Mouse (Mus musculus) MEL (cell line): Measurements from ENCODE around the gene Rps6ka3. TPM values are rescaled to one million over a fixed set of nuclear protein-coding genes. Genes with fewer than 3 reads are reported as not detected.

Experiments used
- DNase-seq: peaks from one replicate; pipeline ENCODE4 v3.0.0; 2011; ENCODE audit warnings: low read depth, low spot score
- H3K27ac ChIP-seq: 2 replicates; pipeline ENCODE4 v1.5.1; 2012; ENCODE audit warnings: low read depth, mild to moderate bottlenecking, control low read depth, low read length, moderate library complexity; ENCODE audit not compliant: control insufficient read depth
- H3K27me3 ChIP-seq, 2 experiments: fragments of 150-350 bp in 1 of 2; sonication (generic) in 1 of 2; 2 replicates each; pipeline ENCODE4 v1.6.1; 2012; ENCODE audit warnings: low read length in 2 of 2, mild to moderate bottlenecking in 2 of 2, improper control_type of control experiment in 1 of 2, moderate library complexity in 1 of 2; ENCODE audit not compliant: insufficient read depth in 2 of 2, control insufficient read depth in 1 of 2
- H3K36me3 ChIP-seq, 2 experiments: 2 replicates each; pipeline ENCODE4 v1.6.1; 2012 to 2014; ENCODE audit warnings: low read length in 2 of 2, improper control_type of control experiment in 1 of 2, inconsistent platforms in 1 of 2, mild to moderate bottlenecking in 1 of 2; ENCODE audit not compliant: insufficient read depth in 2 of 2, control insufficient read depth in 1 of 2
- H3K4me1 ChIP-seq, 2 experiments: fragments of 150-350 bp in 1 of 2; sonication (generic) in 1 of 2; 2 replicates each; pipeline ENCODE4 v1.6.1; 2012; ENCODE audit warnings: low read length in 2 of 2, improper control_type of control experiment in 1 of 2, mild to moderate bottlenecking in 1 of 2; ENCODE audit not compliant: insufficient read depth in 2 of 2, control insufficient read depth in 1 of 2
- H3K4me3 ChIP-seq, 2 experiments: fragments of 150-350 bp in 1 of 2; sonication (generic) in 1 of 2; 2 replicates each; pipeline ENCODE4 v1.5.1; 2012; ENCODE audit warnings: low read depth in 2 of 2, low read length in 2 of 2, mild to moderate bottlenecking in 2 of 2, moderate library complexity in 2 of 2, control low read depth in 1 of 2, improper control_type of control experiment in 1 of 2; ENCODE audit not compliant: control insufficient read depth in 1 of 2, insufficient read depth in 1 of 2
- H3K79me2 ChIP-seq: 2 replicates; pipeline ENCODE4 v1.6.1; 2012; ENCODE audit warnings: mild to moderate bottlenecking, low read length, moderate library complexity; ENCODE audit not compliant: control insufficient read depth, poor library complexity, insufficient read depth
- H3K9ac ChIP-seq: 2 replicates; pipeline ENCODE4 v1.6.1; 2012; ENCODE audit warnings: low read depth, mild to moderate bottlenecking, control low read depth, low read length, moderate library complexity; ENCODE audit not compliant: control insufficient read depth, poor library complexity, severe bottlenecking
- H3K9me3 ChIP-seq: fragments of 150-350 bp; sonication (generic); replicated peaks from 2 replicates; pipeline ENCODE4 v1.6.1; 2012; ENCODE audit warnings: mild to moderate bottlenecking, low read length, improper control_type of control experiment, moderate library complexity; ENCODE audit not compliant: insufficient read depth
- BHLHE40 ChIP-seq: IDR thresholded peaks from 2 replicates; pipeline ENCODE4 v1.6.1; 2012; ENCODE audit warnings: low read depth, mild to moderate bottlenecking, inconsistent platforms, low read length, improper control_type of control experiment, borderline replicate concordance
- CTCF ChIP-seq, 3 experiments: IDR thresholded peaks in 2 of 3; conservative IDR thresholded peaks in 1 of 3; 2 replicates each; pipeline ENCODE4 v1.5.1; 2011 to 2012; ENCODE audit warnings: low read length in 3 of 3, low read depth in 2 of 3, mild to moderate bottlenecking in 2 of 3, improper control_type of control experiment in 1 of 3, inconsistent platforms in 1 of 3, mixed read lengths in 1 of 3, moderate library complexity in 1 of 3; ENCODE audit not compliant: control insufficient read depth in 1 of 3, insufficient read depth in 1 of 3, poor library complexity in 1 of 3, severe bottlenecking in 1 of 3
- EP300 ChIP-seq, 2 experiments: IDR thresholded peaks; 2 replicates each; pipeline ENCODE4 v1.6.1; 2011; ENCODE audit warnings: improper control_type of control experiment in 2 of 2, low read length in 2 of 2, low read depth in 1 of 2, mild to moderate bottlenecking in 1 of 2
- ETS1 ChIP-seq: IDR thresholded peaks from 2 replicates; pipeline ENCODE4 v1.6.1; 2012; ENCODE audit warnings: low read depth, mild to moderate bottlenecking, inconsistent platforms, low read length, improper control_type of control experiment, moderate library complexity
- GATA1 ChIP-seq: IDR thresholded peaks from 2 replicates; pipeline ENCODE4 v1.6.1; 2011; ENCODE audit warnings: low read depth, low read length, improper control_type of control experiment
- HCFC1 ChIP-seq: IDR thresholded peaks from 2 replicates; pipeline ENCODE4 v1.6.1; 2012; ENCODE audit warnings: low read depth, mild to moderate bottlenecking, inconsistent platforms, low read length, improper control_type of control experiment, moderate library complexity
- MAFK ChIP-seq: IDR thresholded peaks from 2 replicates; pipeline ENCODE4 v1.6.1; 2011; ENCODE audit warnings: low read depth, mild to moderate bottlenecking, low read length, improper control_type of control experiment, borderline replicate concordance
- RAD21 ChIP-seq: IDR thresholded peaks from 2 replicates; pipeline ENCODE4 v1.6.1; 2011; ENCODE audit warnings: mild to moderate bottlenecking, low read depth, low read length, improper control_type of control experiment
- RCOR1 ChIP-seq: IDR thresholded peaks from 2 replicates; pipeline ENCODE4 v1.6.1; 2012; ENCODE audit warnings: low read depth, mild to moderate bottlenecking, inconsistent platforms, low read length, improper control_type of control experiment
- SIN3A ChIP-seq: IDR thresholded peaks from 2 replicates; pipeline ENCODE4 v1.6.1; 2012; ENCODE audit warnings: low read length, improper control_type of control experiment, inconsistent platforms
- SMC3 ChIP-seq: IDR thresholded peaks from 2 replicates; pipeline ENCODE4 v1.6.1; 2011; ENCODE audit warnings: low read depth, low read length, improper control_type of control experiment
- TAL1 ChIP-seq: IDR thresholded peaks from 2 replicates; pipeline ENCODE4 v1.6.1; 2012; ENCODE audit warnings: mild to moderate bottlenecking, inconsistent platforms, low read length, moderate library complexity, mixed read lengths
- TBP ChIP-seq: IDR thresholded peaks from 2 replicates; pipeline ENCODE4 v1.8.0; 2011; ENCODE audit warnings: low read depth, low read length, improper control_type of control experiment
- TCF12 ChIP-seq: IDR thresholded peaks from 2 replicates; pipeline ENCODE4 v1.6.1; 2014; ENCODE audit warnings: low read depth, mild to moderate bottlenecking, inconsistent platforms, low read length, improper control_type of control experiment, moderate library complexity
- UBTF ChIP-seq: IDR thresholded peaks from 2 replicates; pipeline ENCODE4 v1.6.1; 2012; ENCODE audit warnings: low read depth, mild to moderate bottlenecking, inconsistent platforms, low read length, improper control_type of control experiment, moderate library complexity, borderline replicate concordance; ENCODE audit not compliant: insufficient read depth
- ZC3H11A ChIP-seq: IDR thresholded peaks from 2 replicates; pipeline ENCODE4 v1.6.1; 2012; ENCODE audit warnings: low read depth, mild to moderate bottlenecking, inconsistent platforms, low read length, improper control_type of control experiment
- ZKSCAN1 ChIP-seq: IDR thresholded peaks from 2 replicates; pipeline ENCODE4 v1.6.1; 2012; ENCODE audit warnings: low read depth, mild to moderate bottlenecking, inconsistent platforms, low read length, improper control_type of control experiment, moderate library complexity
- ZMIZ1 ChIP-seq: IDR thresholded peaks from 2 replicates; pipeline ENCODE4 v1.6.1; 2012; ENCODE audit warnings: low read depth, mild to moderate bottlenecking, inconsistent platforms, low read length, improper control_type of control experiment, moderate library complexity
- ZNF384 ChIP-seq: IDR thresholded peaks from 2 replicates; pipeline ENCODE4 v1.6.1; 2012; ENCODE audit warnings: low read depth, mild to moderate bottlenecking, inconsistent platforms, low read length, improper control_type of control experiment
- polyA plus RNA-seq, 2 experiments: library from polyadenylated mRNA; stranded (reverse) in 1 of 2; unstranded in 1 of 2; fragments of >175 nt in 1 of 2; fragments of >200 nt in 1 of 2; gene quantifications; 2 replicates each; pipeline versions ENCODE4 v1.2.1 to v1.2.4; 2012; ENCODE audit warnings: low replicate concordance in 2 of 2, low read depth in 1 of 2; ENCODE audit not compliant: insufficient read length in 2 of 2, insufficient read depth in 1 of 2, missing spikeins in 1 of 2
- total RNA-seq: library from RNA; depleted of rRNA; stranded (reverse); fragments of 300-350 nt; gene quantifications from 2 replicates; pipeline ENCODE4 v1.2.3, GENCODE M21; 2012

The Rps6ka3 gene
- total and polyA plus RNA-seq, 3 experiments: 10.9 to 32.7 TPM; not detected in 1

- Histone ChIP-seq H3K79me2 (no peaks in the 10 kb centered on the region), H3K27ac (no peak overlapping the region), H3K36me3 (peaks cover 2 to 5% of the 10 kb centered on the region in 2 experiments), H3K27me3 (no peaks in the 10 kb centered on the region), H3K4me3 (no peak overlapping the region), H3K9me3 (no peaks in the 10 kb centered on the region), H3K9ac (no peak overlapping the region), H3K4me1 (no peaks in the 10 kb centered on the region)
- peak; percentile 64 for DNase-seq
- TF ChIP-seq ZKSCAN1 (no peak), CTCF (IDR thresholded peaks at IDR 0.05 in 2 of 3, conservative IDR thresholded peaks at IDR 0.05 in 1 of 3; ENCODE audit: control insufficient read depth in 1 of 3, insufficient read depth in 1 of 3, low read depth in 2 of 3, low read length in 3 of 3, poor library complexity in 1 of 3, severe bottlenecking in 1 of 3) (peak; percentile 60 to 73 (median 68)), ETS1 (no peak), ZNF384 (peak; percentile 24; the same call in 1 of the 2 replicates), RCOR1 (no peak), RAD21 (peak; percentile 49), SMC3 (peak; percentile 84), ZC3H11A (peak; percentile 39)
Observed at GRCm38 (mm10) chrX:159286765-159287164, 76.7 kb downstream of the Rps6ka3 start.

DNA sequence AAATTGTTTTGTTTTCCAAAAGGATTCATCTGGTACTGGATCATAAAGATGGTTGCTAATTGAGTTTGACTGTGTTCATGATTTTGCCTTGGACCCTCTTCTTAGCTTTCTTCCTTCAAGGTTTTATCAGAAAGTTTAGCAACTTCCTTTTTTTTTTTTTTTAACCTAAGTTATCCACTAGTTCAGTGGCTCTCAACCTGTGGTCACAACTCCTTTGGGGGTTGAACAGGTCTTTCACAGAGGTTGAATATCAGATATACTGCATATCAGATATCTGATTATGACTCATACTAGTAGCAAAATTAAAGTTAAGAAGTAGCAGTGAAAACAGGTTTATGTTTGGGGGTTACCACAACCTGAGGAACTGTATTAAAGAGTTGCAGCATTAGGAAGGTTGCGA, 85.8 kb downstream of the Rps6ka3 start:
- H3K4me1 ChIP-seq: peaks cover 3 to 9% of the 10 kb centered on the region in 2 experiments
- H3K79me2 ChIP-seq: no peaks in the 10 kb centered on the region
- H3K9ac ChIP-seq: no peak overlapping the region
- no peak for TF ChIP-seq UBTF
- TF ChIP-seq BHLHE40: no peak
- peak in 1 of 2 experiments; percentile 77; a peak in 2 of 4 replicates for TF ChIP-seq EP300 (IDR thresholded peaks at IDR 0.05; ENCODE audit: low read depth in 1 of 2, low read length in 2 of 2)
- peak; percentile 95 for TF ChIP-seq ZNF384
- TF ChIP-seq TCF12: 0 out of 2 replicates have a peak, but pooled peaks have one; percentile 13
- no peak for TF ChIP-seq ZMIZ1
- no peak for TF ChIP-seq ZKSCAN1
- TF ChIP-seq TBP: no peak
- TF ChIP-seq HCFC1: 0 out of 2 replicates have a peak, but pooled peaks have one; percentile 14
- 0 out of 2 replicates have a peak, but pooled peaks have one; percentile 9 for TF ChIP-seq ETS1
- no peak for TF ChIP-seq TAL1
- no peak for TF ChIP-seq MAFK
- TF ChIP-seq SIN3A: 0 out of 2 replicates have a peak, but pooled peaks have one; percentile 19
- TF ChIP-seq GATA1: peak; percentile 64
- no peak overlapping the region for H3K4me3 ChIP-seq
- no peaks in the 10 kb centered on the region for H3K27me3 ChIP-seq
- H3K9me3 ChIP-seq: no peaks in the 10 kb centered on the region
- peak; percentile 57 for DNase-seq
- peaks cover 2 to 13% of the 10 kb centered on the region in 2 experiments for H3K36me3 ChIP-seq
- no peak overlapping the region for H3K27ac ChIP-seq
